ENCODE assay signal across 11 mouse cellular contexts in the genomic region with DNA sequence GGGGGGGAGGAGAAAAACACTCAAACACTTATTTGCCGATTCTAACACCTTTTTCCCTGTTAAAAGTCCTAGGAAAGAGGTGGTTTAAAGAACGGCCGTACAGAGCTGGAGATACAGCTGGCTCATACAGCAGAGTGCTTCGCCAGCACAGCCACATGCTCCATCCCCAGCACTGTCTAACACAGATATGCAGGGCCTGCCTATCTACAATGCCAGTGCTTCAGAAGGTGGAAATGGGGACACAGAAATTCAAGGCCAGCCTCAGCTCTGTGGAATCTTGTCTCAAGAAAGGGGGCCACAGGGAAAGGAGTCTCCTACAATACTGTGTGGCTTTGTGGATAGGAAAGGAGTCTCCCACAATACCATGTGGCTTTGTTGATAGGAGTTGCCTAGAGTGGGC. TPM values are rescaled to one million over a fixed set of nuclear protein-coding genes. Genes with fewer than 3 reads are reported as not detected.
DNase-seq lines count a peak whose midpoint lies in the region; ATAC-seq and TF ChIP-seq lines count a peak whose summit lies in the region.
"Had no signal": no experiment of that assay in that cellular context is flagged by ENCODE, and none has a peak within 500 bp of the region (broad histone marks: within the 10 kb centered on the region; RNA-seq: fewer than 3 reads in every experiment).

No protein-coding gene starts in this region.

- DNase-seq in heart, adult 9 months (ENCODE audit: low spot score in 2 of 2): no peak
- no peak for DNase-seq in lung, postnatal 0 days (ENCODE audit: low spot score)
- DNase-seq in lung, adult 2 months: no peak
- no peak for DNase-seq in liver, embryonic 14.5 days (ENCODE audit: low read depth in 3 of 3, low spot score in 3 of 3)
- DNase-seq in stomach, postnatal 0 days (ENCODE audit: low spot score): no peak
- no peak for DNase-seq in testis, postnatal 14 days (ENCODE audit: low spot score)
- DNase-seq: kidney, postnatal 36 days had no signal

- no peak for ATAC-seq in heart, embryonic 14.5 days (ENCODE audit: insufficient number of reproducible peaks, insufficient read depth, low FRiP score, low read depth)
- ATAC-seq in lung, postnatal 0 days: no peak
- peak; percentile 61; the same call in 1 of the 2 replicates for ATAC-seq in liver, embryonic 14.5 days (ENCODE audit: insufficient read depth)
- ATAC-seq in stomach, postnatal 0 days (ENCODE audit: low FRiP score, low TSS enrichment): no peak

- H3K4me3 ChIP-seq in heart, embryonic 14.5 days (ENCODE audit: control insufficient read depth in 1 of 2, insufficient read depth in 1 of 2, low read depth in 1 of 2, low read length in 2 of 2): no peak overlapping the region
- no peak overlapping the region for H3K4me3 ChIP-seq in lung, postnatal 0 days (ENCODE audit: low read depth, low read length)
- H3K4me3 ChIP-seq in lung, adult 2 months (replicated peaks; ENCODE audit: extremely low read depth, low read depth, low read length): no peak overlapping the region
- H3K4me3 ChIP-seq in liver, embryonic 14.5 days (ENCODE audit: insufficient read depth in 1 of 2, low read depth in 2 of 2, low read length in 2 of 2): no peak overlapping the region
- no peak overlapping the region for H3K4me3 ChIP-seq in stomach, postnatal 0 days (ENCODE audit: low read depth, low read length)
- H3K4me3 ChIP-seq: heart, embryonic 10.5 days had no signal

- no peak for TF ChIP-seq POLR2A in lung, adult 2 months (IDR thresholded peaks at IDR 0.05; ENCODE audit: borderline replicate concordance, extremely low read depth, low read depth, low read length)

- peaks cover 100% of the 10 kb centered on the region for H3K36me3 ChIP-seq in heart, embryonic 14.5 days (ENCODE audit: control insufficient read depth, insufficient read depth, low read length)
- peaks cover 3% of the 10 kb centered on the region; the same call in 1 of the 2 replicates for H3K36me3 ChIP-seq in lung, postnatal 0 days (ENCODE audit: insufficient read depth, low read length)
- H3K36me3 ChIP-seq in liver, embryonic 14.5 days (replicated peaks; ENCODE audit: control insufficient read depth, insufficient read depth, low read depth): peaks cover 3% of the 10 kb centered on the region; the same call in 1 of the 2 replicates
- H3K36me3 ChIP-seq in stomach, postnatal 0 days (ENCODE audit: control insufficient read depth, insufficient read depth, low read length): peaks cover 13% of the 10 kb centered on the region

- H3K9ac ChIP-seq in heart, embryonic 14.5 days (ENCODE audit: low read length): peak overlapping the region; percentile 1; the same call in 1 of the 2 replicates
- H3K9ac ChIP-seq in lung, postnatal 0 days (replicated peaks; ENCODE audit: low read depth): no peak overlapping the region
- no peak overlapping the region for H3K9ac ChIP-seq in liver, embryonic 14.5 days (replicated peaks)
- no peak overlapping the region for H3K9ac ChIP-seq in stomach, postnatal 0 days (ENCODE audit: low read length)

- peaks cover 13 to 57% of the 10 kb centered on the region in 2 experiments for H3K4me1 ChIP-seq in heart, embryonic 14.5 days (ENCODE audit: control insufficient read depth in 2 of 2, insufficient read depth in 2 of 2, low read length in 2 of 2)
- H3K4me1 ChIP-seq in lung, postnatal 0 days (ENCODE audit: insufficient read depth, low read depth, low read length): peaks cover 3% of the 10 kb centered on the region; the same call in 1 of the 2 replicates
- H3K4me1 ChIP-seq in lung, adult 2 months (ENCODE audit: control insufficient read depth, insufficient read depth, low read length): 0 out of 2 replicates have a peak, but pooled peaks cover 3% of the 10 kb centered on the region
- peaks cover 0 to 3% of the 10 kb centered on the region in 2 experiments; a peak in 1 of 4 replicates for H3K4me1 ChIP-seq in liver, embryonic 14.5 days (replicated peaks; ENCODE audit: control insufficient read depth in 2 of 2, insufficient read depth in 2 of 2, low read length in 1 of 2)
- H3K4me1 ChIP-seq in stomach, postnatal 0 days (replicated peaks; ENCODE audit: control insufficient read depth, insufficient read depth): no peaks in the 10 kb centered on the region

- TF ChIP-seq EP300 in lung, postnatal 0 days (IDR thresholded peaks at IDR 0.05): no peak
- TF ChIP-seq EP300 in liver, embryonic 14.5 days (IDR thresholded peaks at IDR 0.05; ENCODE audit: low read depth): peak; percentile 56
- no peak for TF ChIP-seq EP300 in stomach, postnatal 0 days (optimal IDR thresholded peaks at IDR 0.05)

- TF ChIP-seq CTCF in lung, postnatal 0 days (IDR thresholded peaks at IDR 0.05): no peak
- no peak for TF ChIP-seq CTCF in lung, adult 2 months (IDR thresholded peaks at IDR 0.05; ENCODE audit: insufficient read depth, low read length)
- TF ChIP-seq CTCF in liver, embryonic 14.5 days (IDR thresholded peaks at IDR 0.05; ENCODE audit: low read depth): no peak
- no peak for TF ChIP-seq CTCF in stomach, postnatal 0 days (IDR thresholded peaks at IDR 0.05; ENCODE audit: low read depth)

- H3K27ac ChIP-seq in heart, embryonic 14.5 days (replicated peaks in 1 of 2; ENCODE audit: control insufficient read depth in 1 of 2, insufficient read depth in 1 of 2, low read depth in 2 of 2, low read length in 2 of 2): peak overlapping the region; percentile 11 to 57; a peak in 2 of 4 replicates
- H3K27ac ChIP-seq in lung, postnatal 0 days (ENCODE audit: low read length): peak overlapping the region; percentile 20; the same call in 1 of the 2 replicates
- H3K27ac ChIP-seq in liver, embryonic 14.5 days: no peak overlapping the region
- 0 out of 2 replicates have a peak overlapping the region, but pooled peaks have one; percentile 18 for H3K27ac ChIP-seq in stomach, postnatal 0 days (replicated peaks)

- WGBS in heart, embryonic 14.5 days: 56% methylated on average over 4 of the region's 4 CpGs
- 52% methylated on average over 4 of the region's 4 CpGs for WGBS in lung, postnatal 0 days
- WGBS in lung, adult 2 months: 63% methylated on average over 4 of the region's 4 CpGs
- WGBS in liver, embryonic 14.5 days (ENCODE audit: insufficient replicate concordance): 46% methylated on average over 4 of the region's 4 CpGs
- WGBS in stomach, postnatal 0 days: 76% methylated on average over 4 of the region's 4 CpGs

- H3K4me2 ChIP-seq in heart, embryonic 14.5 days (ENCODE audit: low read length): no peak overlapping the region
- H3K4me2 ChIP-seq in lung, postnatal 0 days (replicated peaks; ENCODE audit: low read depth, low read length): no peak overlapping the region
- no peak overlapping the region for H3K4me2 ChIP-seq in liver, embryonic 14.5 days (ENCODE audit: low read depth)
- no peak overlapping the region for H3K4me2 ChIP-seq in stomach, postnatal 0 days (replicated peaks; ENCODE audit: low read depth)

- no peaks in the 10 kb centered on the region for H3K27me3 ChIP-seq in heart, embryonic 14.5 days (ENCODE audit: control insufficient read depth, insufficient read depth, low read length)
- H3K27me3 ChIP-seq in lung, postnatal 0 days (replicated peaks; ENCODE audit: insufficient read depth, low read length): no peaks in the 10 kb centered on the region
- H3K27me3 ChIP-seq in liver, embryonic 14.5 days (ENCODE audit: control insufficient read depth, insufficient read depth, low read length): no peaks in the 10 kb centered on the region
- H3K27me3 ChIP-seq in stomach, postnatal 0 days (ENCODE audit: control insufficient read depth, insufficient read depth, low read length): no peaks in the 10 kb centered on the region
- H3K27me3 ChIP-seq: CH12.LX had no signal

- H3K9me3 ChIP-seq in heart, embryonic 14.5 days (ENCODE audit: control insufficient read depth, low read length): no peaks in the 10 kb centered on the region
- H3K9me3 ChIP-seq in lung, postnatal 0 days (ENCODE audit: low read length): no peaks in the 10 kb centered on the region
- H3K9me3 ChIP-seq in liver, embryonic 14.5 days (ENCODE audit: control insufficient read depth, low read length): no peaks in the 10 kb centered on the region
- H3K9me3 ChIP-seq in stomach, postnatal 0 days (ENCODE audit: control insufficient read depth, low read length): no peaks in the 10 kb centered on the region
- H3K9me3 ChIP-seq: heart, embryonic 10.5 days had no signal

RNA-seq across cellular contexts. Expression of a gene that starts 41.8 kb away (rescaled TPM):
- 28.7 and 42.4 TPM in 2 replicates for polyA plus RNA-seq in heart, embryonic 14.5 days (2014; fragmentation: Nextera tagmentation; extraction: Ambion mirVana)
- 1.6 and 3.2 TPM in 2 replicates for polyA plus RNA-seq in lung, postnatal 0 days (2015; fragmentation: Nextera tagmentation; extraction: Ambion mirVana)
- polyA plus RNA-seq in lung, adult 2 months (2012; rRNA removed): 0.43 and 1.7 TPM in 2 replicates
- not detected in 2 replicates for polyA plus RNA-seq in liver, embryonic 14.5 days (2012; rRNA removed)
- polyA plus RNA-seq in liver, embryonic 14.5 days (2014; fragmentation: Nextera tagmentation; extraction: Ambion mirVana): 0.11 TPM in 1 of 2 replicates, not detected in the other
- polyA plus RNA-seq in stomach, postnatal 0 days (2015; fragmentation: Nextera tagmentation; extraction: Ambion mirVana): 7.9 and 10.4 TPM in 2 replicates
- polyA plus RNA-seq: testis, adult 2 months had no signal

RNA-seq across cellular contexts. Expression of a gene that starts 52.0 kb away (rescaled TPM):
- polyA plus RNA-seq in heart, embryonic 14.5 days (2014; fragmentation: Nextera tagmentation; extraction: Ambion mirVana): 196 and 201 TPM in 2 replicates
- 26.7 and 27.9 TPM in 2 replicates for polyA plus RNA-seq in lung, postnatal 0 days (2015; fragmentation: Nextera tagmentation; extraction: Ambion mirVana)
- polyA plus RNA-seq in lung, adult 2 months (2012; rRNA removed): 26.8 and 27.5 TPM in 2 replicates
- 9.5 and 12.6 TPM in 2 replicates for polyA plus RNA-seq in liver, embryonic 14.5 days (2012; rRNA removed)
- 12.8 and 14.8 TPM in 2 replicates for polyA plus RNA-seq in liver, embryonic 14.5 days (2014; fragmentation: Nextera tagmentation; extraction: Ambion mirVana)
- polyA plus RNA-seq in stomach, postnatal 0 days (2015; fragmentation: Nextera tagmentation; extraction: Ambion mirVana): 9.4 and 9.6 TPM in 2 replicates
